Mouse (Mus musculus) forebrain, embryonic 12.5 days (tissue): ENCODE data around the gene Usp21. TPM values are rescaled to one million over a fixed set of nuclear protein-coding genes. Genes with fewer than 3 reads are reported as not detected.

Experiments
- ATAC-seq: fragments of 200-750 bp; cut with Nextera tagmentation; 2 replicates; pipeline ENCODE4 v1.8.0; 2017; ENCODE audit warnings: moderate TSS enrichment; ENCODE audit not compliant: low FRiP score
- H3K27ac ChIP-seq: fragments of 300-500 bp; sonication (generic); 2 replicates; pipeline ENCODE4 v1.5.1; 2016; ENCODE audit warnings: mild to moderate bottlenecking
- H3K27me3 ChIP-seq: fragments of 300-500 bp; sonication (generic); 2 replicates; pipeline ENCODE4 v1.6.1; 2016; ENCODE audit warnings: mild to moderate bottlenecking
- H3K36me3 ChIP-seq: fragments of 300-500 bp; sonication (generic); replicated peaks from 2 replicates; pipeline ENCODE4 v1.6.1; 2016; ENCODE audit warnings: mild to moderate bottlenecking
- H3K4me1 ChIP-seq: fragments of 300-500 bp; sonication (generic); 2 replicates; pipeline ENCODE4 v1.6.1; 2016
- H3K4me2 ChIP-seq: fragments of 300-500 bp; sonication (generic); 2 replicates; pipeline ENCODE4 v1.6.1; 2016; ENCODE audit warnings: mild to moderate bottlenecking, moderate library complexity
- H3K4me3 ChIP-seq: fragments of 300-500 bp; sonication (generic); replicated peaks from 2 replicates; pipeline ENCODE4 v1.5.1; 2016; ENCODE audit warnings: mild to moderate bottlenecking
- H3K9ac ChIP-seq: fragments of 300-500 bp; sonication (generic); 2 replicates; pipeline ENCODE4 v1.6.1; 2016; ENCODE audit warnings: mild to moderate bottlenecking
- H3K9me3 ChIP-seq: fragments of 300-500 bp; sonication (generic); 2 replicates; pipeline ENCODE4 v1.6.1; 2016
- WGBS: fragments of 180-500 bp; shearing (Covaris S2); methylation state at CpG from one replicate; pipeline ENCODE4 v1.1.7; 2016; 5-methylcytosine and 5-hydroxymethylcytosine counted together
- polyA plus RNA-seq: library from polyadenylated mRNA; unstranded; fragments of >200 nt; fragmentation: Nextera tagmentation; extraction: Ambion mirVana; gene quantifications from 2 replicates; pipeline ENCODE4 v1.2.1, GENCODE M21; 2016

The Usp21 gene
- polyA plus RNA-seq, 1 experiment from 2014 or later: 119 TPM

DNA sequence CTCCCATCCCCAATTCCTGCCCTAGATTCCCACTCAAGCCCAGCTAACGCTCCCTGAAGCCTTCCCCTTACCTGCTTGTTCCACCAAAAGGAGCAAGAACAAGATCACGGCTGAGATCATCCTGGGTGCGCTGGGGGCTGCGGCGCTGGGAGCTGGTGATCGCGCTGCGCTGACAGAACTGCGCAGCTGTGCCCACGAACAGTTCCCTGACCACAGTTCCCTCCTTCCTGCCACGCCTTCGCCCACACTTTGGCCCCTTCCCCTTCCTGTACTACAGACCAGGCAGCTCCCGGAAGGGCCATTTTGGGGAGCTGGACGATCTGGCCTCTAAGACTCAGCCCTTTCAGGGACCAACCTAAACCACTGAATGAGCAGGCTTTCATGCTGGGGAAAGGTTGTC, 53.7 kb downstream of the Usp21 start, which contains the start of gene Fcer1g:
Gene Fcer1g (minus strand): TSS at position 240 of the 400 bp plus-strand sequence.
- peaks cover 59% of the 10 kb centered on the region for H3K36me3 ChIP-seq
- H3K27me3 ChIP-seq: no peaks in the 10 kb centered on the region
- no peak within 1 kb of the TSS for H3K4me3 ChIP-seq
- H3K4me2 ChIP-seq: no peak within 1 kb of the TSS
- no peak within 1 kb of the TSS for H3K9ac ChIP-seq
- H3K4me1 ChIP-seq: peaks cover 6% of the 10 kb centered on the region; the same call in 1 of the 2 replicates
- H3K9me3 ChIP-seq: no peaks in the 10 kb centered on the region
- WGBS: 93% methylated on average over 14 of the region's 14 CpGs
- no peak for ATAC-seq
- no peak within 1 kb of the TSS for H3K27ac ChIP-seq

DNA sequence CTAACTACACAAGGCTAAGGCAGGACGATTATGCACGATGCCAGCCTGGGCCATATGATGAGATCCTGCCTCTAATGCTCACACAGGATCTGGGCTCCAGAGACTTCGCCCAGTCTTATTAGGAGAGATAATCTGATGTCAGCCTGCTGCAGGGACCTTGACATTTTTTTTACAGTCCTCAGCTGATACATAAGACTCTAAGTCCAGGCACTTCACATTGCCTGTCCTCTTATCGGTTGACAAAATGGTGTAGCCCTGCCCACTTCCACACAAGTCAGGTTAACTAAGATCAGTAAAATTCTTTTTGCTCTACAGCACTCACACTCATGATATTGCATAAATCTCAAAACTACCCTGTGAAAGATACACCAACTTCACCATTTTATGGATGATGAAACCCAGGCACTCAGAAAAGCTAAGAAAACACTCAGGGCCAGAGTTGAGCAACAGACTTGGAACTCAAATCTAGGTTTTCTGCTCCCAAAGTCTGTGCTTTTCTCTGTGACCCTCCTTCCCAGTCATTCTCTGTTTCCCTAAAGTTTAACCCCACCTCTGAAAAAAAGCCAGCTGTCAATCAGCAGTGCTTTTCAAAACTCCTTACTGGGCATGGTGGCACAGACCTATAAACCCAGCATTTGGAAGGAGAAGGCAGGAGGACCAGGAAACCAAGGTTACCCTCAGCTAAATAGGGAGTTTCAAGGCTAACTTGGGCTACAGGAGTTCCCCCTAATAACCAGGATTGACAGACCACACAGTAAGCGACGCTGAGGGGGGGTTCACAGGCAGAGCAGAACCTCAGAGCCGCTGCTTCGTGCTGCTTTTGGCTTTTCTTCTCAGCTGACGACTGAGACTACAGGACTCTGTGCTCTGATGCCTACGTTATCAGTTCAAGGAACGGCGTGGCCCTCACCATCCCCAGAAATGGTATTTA, 54.7 kb downstream of the Usp21 start:
- no peaks in the 10 kb centered on the region for H3K27me3 ChIP-seq
- peaks cover 48% of the 10 kb centered on the region for H3K36me3 ChIP-seq
- no peaks in the 10 kb centered on the region for H3K9me3 ChIP-seq
- no peak overlapping the region for H3K27ac ChIP-seq
- 92% methylated on average over 12 of the region's 12 CpGs for WGBS
- H3K4me2 ChIP-seq: no peak overlapping the region
- H3K9ac ChIP-seq: no peak overlapping the region
- H3K4me1 ChIP-seq: peaks cover 6% of the 10 kb centered on the region; the same call in 1 of the 2 replicates
- no peak overlapping the region for H3K4me3 ChIP-seq
- no peak for ATAC-seq

DNA sequence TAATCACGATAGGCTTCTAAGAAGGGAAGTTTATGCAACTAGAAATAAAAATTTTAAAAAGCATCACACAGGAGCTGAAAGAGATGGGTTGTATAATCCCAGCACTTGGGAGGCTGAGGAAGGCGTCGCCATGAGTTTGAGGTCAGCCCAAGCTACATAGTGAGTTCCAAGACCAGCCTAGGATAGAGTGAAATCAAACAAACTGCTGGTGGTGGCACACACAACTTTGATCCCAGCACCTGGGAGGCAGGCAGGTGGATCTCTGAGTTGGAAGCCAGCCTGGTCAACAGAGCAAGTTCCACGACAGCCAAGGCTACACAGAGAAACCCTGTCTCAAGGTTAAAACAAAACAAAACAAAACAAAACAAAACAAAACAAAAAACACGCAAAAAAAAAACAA, 55.4 kb downstream of the Usp21 start:
- Histone ChIP-seq H3K4me3 (no peak overlapping the region), H3K27ac (no peak overlapping the region), H3K36me3 (peaks cover 41% of the 10 kb centered on the region), H3K9ac (no peak overlapping the region), H3K9me3 (no peaks in the 10 kb centered on the region), H3K4me1 (peaks cover 6% of the 10 kb centered on the region; the same call in 1 of the 2 replicates), H3K4me2 (no peak overlapping the region), H3K27me3 (no peaks in the 10 kb centered on the region)
- WGBS: 84% methylated on average over 5 of the region's 5 CpGs
- no peak for ATAC-seq

Other genes starting within 250 kb of the Usp21 start
- gene Fcgr3, start 223.1 kb downstream of the Usp21 start, polyA plus RNA-seq: 4.8 and 4.9 TPM in 2 replicates
- gene Cfap126, start 174.1 kb downstream of the Usp21 start, polyA plus RNA-seq: 3.9 and 5.2 TPM in 2 replicates
- gene Sdhc, start 137.4 kb downstream of the Usp21 start, polyA plus RNA-seq: 218 and 236 TPM in 2 replicates
- gene Mpz, start 137.3 kb downstream of the Usp21 start, polyA plus RNA-seq: 0.54 and 1.0 TPM in 2 replicates
- 6.7 and 7.0 TPM in 2 replicates for gene Pcp4l1, start 91.7 kb downstream of the Usp21 start, polyA plus RNA-seq
- gene Nr1i3, start 74.0 kb downstream of the Usp21 start, polyA plus RNA-seq: 0.22 and 0.23 TPM in 2 replicates
- 29.4 and 31.6 TPM in 2 replicates for gene Tomm40l, start 65.5 kb downstream of the Usp21 start, polyA plus RNA-seq
- 1.5 and 2.6 TPM in 2 replicates for gene Apoa2, start 62.9 kb downstream of the Usp21 start, polyA plus RNA-seq
- gene Fcer1g, start 53.6 kb downstream of the Usp21 start, polyA plus RNA-seq: 12.6 and 15.3 TPM in 2 replicates
- 8.9 TPM in 2 replicates for gene Adamts4, start 37.6 kb downstream of the Usp21 start, polyA plus RNA-seq
- gene Ndufs2, start 36.6 kb downstream of the Usp21 start, polyA plus RNA-seq: 209 and 213 TPM in 2 replicates
- 78.1 and 78.6 TPM in 2 replicates for gene B4galt3, start 17.7 kb downstream of the Usp21 start, polyA plus RNA-seq
- gene Ppox, start 6.8 kb downstream of the Usp21 start, polyA plus RNA-seq: 58.7 and 68.0 TPM in 2 replicates
- 94.8 and 98.4 TPM in 2 replicates for gene Ufc1, start 7.0 kb upstream of the Usp21 start, polyA plus RNA-seq
- 48.5 and 51.0 TPM in 2 replicates for gene Dedd, start 41.2 kb upstream of the Usp21 start, polyA plus RNA-seq
- 46.4 and 48.7 TPM in 2 replicates for gene Nit1, start 57.7 kb upstream of the Usp21 start, polyA plus RNA-seq
- gene Pfdn2, start 57.7 kb upstream of the Usp21 start, polyA plus RNA-seq: 167 and 178 TPM in 2 replicates
- gene Klhdc9, start 72.8 kb upstream of the Usp21 start, polyA plus RNA-seq: 2.5 and 2.6 TPM in 2 replicates
- 1.0 and 1.1 TPM in 2 replicates for gene Nectin4, start 82.1 kb upstream of the Usp21 start, polyA plus RNA-seq
- gene Arhgap30, start 101.0 kb upstream of the Usp21 start, polyA plus RNA-seq: 0.69 and 0.75 TPM in 2 replicates
- 175 and 190 TPM in 2 replicates for gene Usf1, start 123.3 kb upstream of the Usp21 start, polyA plus RNA-seq
- 9.0 and 11.0 TPM in 2 replicates for gene Tstd1, start 130.9 kb upstream of the Usp21 start, polyA plus RNA-seq
- gene F11r, start 149.5 kb upstream of the Usp21 start, polyA plus RNA-seq: 11.1 and 11.4 TPM in 2 replicates
- gene Alyref2, start 215.5 kb upstream of the Usp21 start, polyA plus RNA-seq: 17.1 and 20.2 TPM in 2 replicates
- gene Itln1, start 247.3 kb upstream of the Usp21 start, polyA plus RNA-seq: not detected in 2 replicates